Mouse (Mus musculus) cortical plate, adult 2 months (tissue): ENCODE measurements around the gene Wrap53.
"Not testable (repeated sequence)": the region's sequence is repeated elsewhere in the genome, so short reads cannot be mapped to it uniquely, and the experiment has no call there.

ENCODE experiments used
- CTCF ChIP-seq: fragments of 200-500 bp; IDR thresholded peaks from 2 replicates; pipeline ENCODE4 v1.5.1; 2011; ENCODE audit warnings: mild to moderate bottlenecking, control low read depth, low read length; ENCODE audit not compliant: insufficient read depth; ENCODE audit errors: extremely low read depth
- POLR2A ChIP-seq: fragments of 200-500 bp; IDR thresholded peaks from 2 replicates; pipeline ENCODE4 v1.6.1; 2011; ENCODE audit warnings: mild to moderate bottlenecking, low read length, control low read depth; ENCODE audit not compliant: insufficient read depth; ENCODE audit errors: extremely low read depth

DNA sequence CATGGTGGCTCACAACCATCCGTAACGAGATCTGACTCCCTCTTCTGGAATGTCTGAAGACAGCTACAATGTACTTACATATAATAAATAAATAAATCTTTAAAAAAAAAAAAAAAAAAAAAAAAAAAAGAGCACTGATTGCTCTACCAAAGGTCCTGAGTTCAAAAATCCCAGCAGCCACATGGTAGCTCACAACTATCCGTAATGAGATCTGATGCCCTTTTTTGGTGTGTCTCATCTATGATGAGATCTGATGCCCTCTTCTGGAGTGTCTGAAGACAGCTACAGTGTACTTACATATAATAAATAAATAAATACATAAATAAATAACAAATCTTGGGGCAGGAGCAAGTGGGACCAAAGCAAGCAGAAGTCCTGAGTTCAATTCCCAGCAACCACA, 38.3 kb downstream of the Wrap53 start:
- TF ChIP-seq CTCF, POLR2A: not testable (repeated sequence)
